Mouse (Mus musculus): ENCODE measurements around the gene Napa.
A peak's percentile ranks its signal among the peaks of the same experiment; 100 is the strongest.

Gene Napa

DNA sequence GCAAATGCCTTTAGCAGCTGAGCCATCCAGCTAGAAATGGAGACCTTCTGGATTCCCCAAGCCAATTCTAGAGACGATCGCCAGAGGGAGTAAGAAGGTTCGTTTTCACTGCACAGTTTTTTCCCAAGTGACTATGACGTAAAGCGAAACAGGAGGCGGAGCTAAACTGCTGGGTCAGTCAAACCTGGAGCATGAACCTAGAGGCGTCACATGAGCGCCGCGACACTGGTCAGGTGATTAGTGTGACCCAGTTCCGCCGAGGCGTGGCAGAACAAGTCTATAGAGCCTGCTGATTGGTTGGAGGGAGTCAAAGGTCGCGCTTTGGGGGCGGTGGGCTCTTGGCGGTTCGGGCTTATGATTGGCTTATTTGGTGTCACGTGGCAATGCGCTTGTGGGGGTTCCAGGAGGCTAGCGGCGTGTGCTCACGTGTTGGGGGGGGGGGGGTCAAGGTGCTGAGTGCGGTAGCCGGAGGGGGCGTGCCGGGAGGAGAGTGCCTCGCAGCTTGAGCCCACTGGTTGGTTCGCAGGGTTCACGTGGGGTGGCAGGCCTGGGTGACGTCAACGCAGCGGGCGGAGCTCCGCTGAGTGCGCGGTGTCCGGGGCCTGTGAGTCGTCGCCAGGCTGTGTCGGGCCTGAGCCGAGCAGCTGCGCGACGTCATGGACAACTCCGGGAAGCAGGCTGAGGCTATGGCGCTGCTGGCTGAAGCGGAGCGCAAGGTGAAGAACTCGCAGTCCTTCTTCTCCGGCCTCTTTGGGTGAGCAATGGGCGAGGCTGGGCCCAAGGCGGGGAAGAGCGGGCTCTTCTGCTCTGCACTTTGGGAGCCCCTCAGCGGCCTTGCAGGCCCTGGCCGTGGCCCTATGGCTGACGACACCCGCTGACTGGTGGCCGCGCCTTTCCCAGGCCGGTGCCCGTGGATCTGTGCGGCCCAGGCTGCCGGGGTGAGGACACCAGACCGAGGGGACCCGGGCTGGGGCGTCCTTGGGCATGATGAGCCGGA is at the start of gene Napa:
Gene Napa, plus strand, starts transcription at position 438 of the 997 bp plus-strand sequence.
- DNase-seq (ENCODE audit: inconsistent age in 2 of 2, low spot score in 1 of 2) = peak; percentile 99

DNA sequence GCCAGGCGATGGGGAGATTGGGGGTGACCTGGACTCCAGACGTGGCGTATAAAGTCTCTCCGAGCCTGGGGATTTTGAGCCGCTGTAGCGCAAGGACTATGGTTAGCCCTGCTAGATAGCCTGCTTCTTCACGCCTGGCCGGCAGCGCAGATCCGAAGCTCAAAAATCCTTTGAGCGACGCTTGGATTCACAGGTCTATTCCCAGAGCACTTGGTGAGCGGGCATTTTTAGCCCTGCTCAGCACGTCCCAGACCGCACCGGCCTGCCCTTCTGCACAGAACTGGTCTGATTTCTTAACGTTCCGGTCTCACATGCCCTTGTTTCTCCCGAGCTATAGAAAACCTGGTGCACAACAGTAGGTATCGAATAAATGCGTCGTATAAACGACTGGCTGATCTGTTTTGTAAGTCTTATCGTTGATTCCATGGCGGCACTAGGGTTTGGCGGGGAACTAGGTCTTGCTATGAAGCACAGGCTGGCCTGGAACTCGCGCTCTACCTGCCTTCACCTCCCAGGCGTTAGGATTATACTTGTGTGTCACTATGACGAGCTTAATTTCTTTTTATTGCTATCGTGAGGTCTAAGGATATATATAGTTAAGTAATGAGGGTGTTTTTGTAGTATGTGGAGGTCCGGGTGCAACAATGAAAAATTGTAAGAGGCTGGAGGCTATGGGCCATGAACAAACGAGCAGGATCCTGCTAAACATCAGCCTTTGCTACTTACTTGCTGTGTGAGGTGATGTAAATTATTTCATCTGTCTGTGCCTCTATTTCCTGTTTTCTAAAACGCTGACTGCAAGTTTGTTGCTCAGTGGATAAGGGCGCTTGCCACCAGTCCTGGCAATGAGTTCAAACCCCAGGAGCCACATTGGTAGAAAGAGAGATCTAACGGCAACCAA is 49.3 kb upstream of the Napa start:
- peak in 1 of 2 experiments; percentile 42 for DNase-seq (ENCODE audit: inconsistent age in 2 of 2, low spot score in 1 of 2)

DNA sequence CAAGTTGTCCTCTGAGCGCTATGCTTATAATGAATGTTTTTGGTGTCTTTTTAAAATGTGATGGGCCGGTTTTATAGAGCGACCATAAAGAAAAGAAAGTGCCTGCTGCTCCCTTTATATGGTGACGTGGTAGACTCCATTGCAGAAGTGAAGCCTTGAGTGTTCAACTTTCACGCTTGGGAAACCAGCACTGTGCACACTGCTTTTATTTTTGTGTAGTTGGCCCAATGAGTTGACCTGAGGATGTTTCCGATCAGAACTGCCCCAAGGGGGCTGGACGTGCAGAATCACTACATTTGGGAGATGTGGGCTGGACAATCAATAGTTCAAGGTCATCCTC is 48.7 kb upstream of the Napa start:
- DNase-seq (ENCODE audit: inconsistent age in 2 of 2, low spot score in 1 of 2) = peak in 1 of 2 experiments; percentile 41

DNA sequence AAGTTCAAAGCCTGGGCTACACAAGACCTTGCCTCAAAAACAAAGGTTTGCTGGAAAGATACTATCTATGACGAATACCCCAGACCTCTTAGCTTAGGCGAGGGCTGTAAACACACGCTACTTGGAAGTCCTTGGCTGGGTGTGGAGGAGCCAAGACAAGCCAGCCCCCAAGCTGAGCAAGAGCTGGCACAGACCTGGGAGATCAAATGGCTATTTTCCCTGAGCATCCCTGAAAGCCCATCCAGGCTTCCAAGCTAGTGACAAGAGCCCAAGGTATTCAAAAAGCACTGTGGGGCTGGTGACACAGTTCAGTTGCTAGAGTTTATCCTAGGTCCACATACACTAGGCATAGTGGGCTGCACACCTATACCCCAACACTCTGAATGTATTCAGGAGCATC is 47.7 kb upstream of the Napa start:
- peak in 1 of 2 experiments; percentile 23 for DNase-seq (ENCODE audit: inconsistent age in 2 of 2, low spot score in 1 of 2)

DNA sequence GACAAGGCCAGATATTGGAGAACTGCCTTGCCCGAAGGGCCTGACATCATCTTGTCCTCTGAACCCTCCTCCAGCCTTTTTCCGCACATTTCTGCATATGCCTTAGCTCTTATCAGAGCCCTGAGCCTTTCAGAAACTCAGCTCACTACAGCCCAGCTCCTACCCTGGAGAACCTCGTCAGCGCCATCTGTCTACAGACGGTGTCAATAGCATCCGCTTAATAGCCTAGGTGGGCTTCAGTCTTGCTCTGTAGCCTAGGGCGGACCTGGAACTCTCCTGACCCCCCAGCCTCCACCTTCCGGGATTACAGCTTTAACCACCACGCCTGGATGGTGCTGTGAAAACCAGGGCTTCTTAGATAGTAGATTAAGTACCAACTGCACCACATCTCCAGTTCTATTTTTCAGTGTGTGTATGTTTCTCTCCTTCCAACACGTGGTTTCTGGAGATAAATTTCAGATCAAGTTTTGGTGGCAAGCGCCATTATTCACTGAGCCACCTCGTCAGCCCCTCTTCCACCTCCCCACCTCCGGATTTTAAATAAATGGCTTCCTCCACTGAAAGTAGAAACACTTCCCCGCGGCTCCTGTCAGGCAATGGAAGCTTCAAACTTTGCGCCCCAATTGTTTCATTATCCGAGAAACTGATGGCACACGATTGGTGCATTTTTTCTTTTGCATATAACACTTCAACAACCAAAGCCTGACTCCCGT is 46.2 kb upstream of the Napa start:
- DNase-seq (ENCODE audit: inconsistent age in 2 of 2, low spot score in 1 of 2) = peak; percentile 74 to 93

DNA sequence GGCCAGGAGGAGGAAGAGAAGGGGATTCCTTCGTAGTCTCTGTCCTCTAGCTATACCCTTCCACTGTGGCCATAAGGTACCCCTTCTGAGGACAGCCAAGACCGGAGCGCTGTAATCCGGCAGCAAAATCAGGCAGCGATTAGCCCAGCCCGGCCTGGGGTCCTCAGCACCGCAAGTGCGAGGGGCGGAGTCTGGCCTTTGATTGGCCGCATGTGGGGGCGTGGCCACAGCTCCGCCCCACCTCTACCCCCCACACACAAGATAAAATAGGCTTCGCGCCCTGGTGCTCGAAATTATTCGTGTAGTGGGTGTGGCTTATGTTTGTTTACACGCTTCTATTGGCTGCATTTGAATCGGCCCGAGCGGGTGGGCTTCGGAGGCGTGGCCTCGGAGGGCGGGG is 45.6 kb upstream of the Napa start:
- peak; percentile 97 to 98 for DNase-seq (ENCODE audit: inconsistent age in 2 of 2, low spot score in 1 of 2)

DNA sequence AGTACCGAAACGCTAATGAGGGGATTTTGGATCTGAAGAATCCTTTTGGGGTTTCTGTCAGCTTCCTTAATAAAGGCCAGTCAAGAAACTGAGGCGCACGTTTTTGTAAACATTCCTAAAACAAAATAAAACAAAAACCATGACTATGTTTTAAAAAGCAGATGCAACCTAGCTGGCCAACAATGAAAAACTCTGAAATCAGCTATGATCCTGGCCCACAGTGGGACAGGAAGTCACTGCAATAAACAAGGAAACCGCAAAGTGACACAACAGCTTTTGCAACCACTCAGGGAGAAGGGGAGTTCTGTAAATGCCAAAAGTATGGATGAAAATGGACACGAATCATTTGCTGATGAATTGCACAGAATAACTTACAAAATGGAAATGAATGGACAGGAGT is 45.2 kb upstream of the Napa start:
- DNase-seq (ENCODE audit: inconsistent age in 2 of 2, low spot score in 1 of 2) = no peak

DNA sequence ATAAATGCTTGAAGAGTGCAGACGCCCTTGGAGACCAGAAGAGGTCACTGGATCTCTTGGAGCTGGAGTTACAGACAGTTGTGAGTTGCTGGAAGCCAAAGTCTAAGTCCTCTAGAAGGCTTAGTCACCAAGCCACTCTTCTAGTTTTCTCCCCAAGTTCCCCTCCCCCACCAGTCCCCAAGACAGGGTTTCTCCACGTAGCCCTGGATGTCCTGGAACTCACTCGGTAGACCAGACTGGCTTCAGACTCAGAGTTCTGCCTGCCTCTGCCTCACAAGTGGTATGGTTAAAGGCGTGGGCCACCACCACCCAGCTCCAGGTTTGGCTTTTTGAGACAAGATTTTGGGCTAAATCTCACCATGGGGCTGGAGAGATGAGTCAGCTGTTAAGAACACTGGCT is 43.3 kb upstream of the Napa start:
- no peak for DNase-seq (ENCODE audit: inconsistent age in 2 of 2, low spot score in 1 of 2)

DNA sequence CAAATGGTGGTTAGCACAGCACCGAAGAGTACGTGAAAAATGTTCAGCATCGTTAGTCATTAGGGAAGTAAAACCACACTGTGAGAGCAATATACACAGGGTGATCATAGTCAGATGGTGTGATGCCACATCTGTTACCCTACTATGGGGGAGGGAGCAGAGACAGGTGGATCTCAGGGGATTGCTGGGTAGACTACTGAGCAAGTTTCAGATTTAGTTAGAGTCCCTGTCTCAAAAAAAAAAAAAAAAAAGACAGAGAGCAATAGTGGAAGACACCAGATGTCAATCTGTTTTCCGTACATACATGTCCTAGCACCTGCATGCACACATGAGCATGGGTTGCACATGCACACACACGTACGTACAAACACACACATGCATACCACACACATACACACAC is 42.6 kb upstream of the Napa start:
- no peak for DNase-seq (ENCODE audit: inconsistent age in 2 of 2, low spot score in 1 of 2)

DNA sequence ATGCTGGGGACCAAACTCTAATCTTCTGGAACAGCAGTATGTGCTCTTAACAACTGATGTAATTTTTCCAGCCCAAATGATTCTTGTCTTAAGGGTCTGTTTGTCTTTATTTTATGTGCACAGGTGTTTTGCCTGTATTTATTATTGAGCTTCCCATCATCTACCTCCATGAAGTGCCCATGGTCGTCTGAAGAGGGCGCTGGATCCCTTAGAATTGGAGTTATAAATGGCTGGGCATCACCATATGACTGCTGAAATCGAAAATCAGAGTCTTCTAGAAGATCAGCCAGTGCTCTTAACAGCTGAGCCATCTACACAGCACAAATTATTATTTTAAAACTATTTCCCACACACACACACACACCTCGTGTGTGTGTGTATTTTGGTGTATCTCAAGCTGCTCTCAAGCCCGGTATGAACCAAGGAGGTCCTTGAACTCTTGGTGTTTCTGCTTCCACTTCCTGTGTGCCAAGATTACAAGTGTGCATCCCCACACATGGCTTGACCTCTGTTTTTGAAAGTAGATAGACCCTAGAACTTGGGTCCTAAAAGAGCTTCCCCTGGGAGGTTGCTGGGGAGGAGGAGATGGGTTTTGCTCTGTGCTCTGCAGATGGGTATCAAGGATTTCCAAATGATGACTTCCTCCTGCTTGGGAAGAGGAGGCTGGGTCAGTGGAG is 41.7 kb upstream of the Napa start:
- peak; percentile 54 to 75 for DNase-seq (ENCODE audit: inconsistent age in 2 of 2, low spot score in 1 of 2)

DNA sequence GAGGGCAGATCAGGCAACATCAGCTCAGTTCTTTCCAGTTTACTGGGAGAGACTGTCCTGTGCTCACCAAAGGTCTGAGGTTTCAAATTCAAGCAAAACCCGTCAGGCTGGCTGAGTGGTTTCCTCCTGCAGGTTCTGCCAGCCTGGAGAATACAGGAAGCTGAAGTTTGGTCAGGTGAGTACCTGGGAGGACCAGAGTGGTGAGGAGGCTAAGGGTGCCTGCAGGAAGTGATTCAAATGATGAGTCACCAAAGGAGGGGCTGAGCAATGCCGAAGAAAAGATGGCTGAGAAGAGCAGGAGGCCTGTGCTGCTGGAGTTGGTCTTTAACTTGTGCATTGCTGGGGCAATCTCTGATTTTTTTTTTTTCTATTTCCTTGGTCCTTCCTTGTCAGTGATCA is 41.1 kb upstream of the Napa start:
- DNase-seq (ENCODE audit: inconsistent age in 2 of 2, low spot score in 1 of 2) = no peak

DNA sequence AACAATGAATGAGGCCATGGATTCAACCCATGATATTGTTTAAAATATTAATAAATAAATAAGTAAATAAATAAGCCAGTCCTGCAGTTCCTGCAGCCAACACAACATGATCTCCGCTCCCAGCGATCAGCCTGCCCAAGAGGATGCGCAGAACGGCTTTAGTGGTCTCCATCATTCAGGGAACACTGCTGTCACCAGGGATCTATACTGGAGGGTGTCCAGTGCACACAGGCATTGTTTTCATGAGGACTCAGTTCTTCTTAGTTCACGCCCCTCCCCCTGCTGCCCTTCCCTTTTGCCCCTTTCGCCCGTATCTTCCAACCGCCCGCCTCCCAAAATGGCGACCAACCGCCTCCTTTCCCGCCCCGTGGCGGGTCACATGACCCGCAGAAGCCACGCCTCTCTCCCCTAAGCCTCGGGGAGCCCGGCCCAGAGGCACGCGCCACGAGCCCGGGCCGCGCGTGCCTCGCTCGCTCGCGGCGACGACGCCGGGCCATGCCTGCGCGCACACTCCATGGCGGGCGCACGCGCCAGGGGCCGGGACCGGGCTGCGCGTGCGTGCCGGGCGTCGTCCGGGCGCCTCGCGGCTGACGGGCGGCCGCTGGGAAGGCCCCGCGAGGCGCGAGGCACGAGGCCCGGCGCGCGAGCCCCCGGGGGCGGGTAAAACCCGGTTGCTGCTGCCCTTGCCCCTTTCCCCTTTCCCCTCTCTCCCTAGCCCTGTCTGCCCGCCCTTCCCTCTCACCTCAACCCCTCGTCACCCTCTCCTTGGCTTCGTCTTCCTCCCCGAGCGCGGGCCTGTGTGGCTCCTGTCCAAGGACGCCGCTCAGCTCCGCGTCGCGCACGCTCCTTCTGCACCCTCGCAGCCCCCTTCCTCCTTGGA is 36.8 kb upstream of the Napa start, which contains the start of gene Zfp541:
Gene Zfp541, plus strand, starts transcription at position 596 of the 880 bp plus-strand sequence.
- no peak for DNase-seq (ENCODE audit: inconsistent age in 2 of 2, low spot score in 1 of 2)

DNA sequence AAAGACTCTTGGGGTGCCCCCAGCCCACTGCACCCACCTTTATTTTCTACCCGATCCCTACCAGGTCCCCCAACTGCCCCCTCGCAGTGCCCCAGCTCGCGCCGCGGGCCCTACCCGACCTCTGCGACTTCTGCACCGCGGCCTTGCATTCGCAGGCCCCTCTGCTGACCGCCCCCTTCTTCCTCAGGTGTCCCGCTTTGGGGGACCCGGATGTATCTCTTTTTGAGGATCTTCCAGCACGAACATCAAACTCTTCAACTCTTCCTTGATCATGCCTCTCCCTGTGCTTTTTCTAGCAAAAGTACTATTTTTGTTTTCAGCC is 36.2 kb upstream of the Napa start:
- DNase-seq (ENCODE audit: inconsistent age in 2 of 2, low spot score in 1 of 2) = no peak

DNA sequence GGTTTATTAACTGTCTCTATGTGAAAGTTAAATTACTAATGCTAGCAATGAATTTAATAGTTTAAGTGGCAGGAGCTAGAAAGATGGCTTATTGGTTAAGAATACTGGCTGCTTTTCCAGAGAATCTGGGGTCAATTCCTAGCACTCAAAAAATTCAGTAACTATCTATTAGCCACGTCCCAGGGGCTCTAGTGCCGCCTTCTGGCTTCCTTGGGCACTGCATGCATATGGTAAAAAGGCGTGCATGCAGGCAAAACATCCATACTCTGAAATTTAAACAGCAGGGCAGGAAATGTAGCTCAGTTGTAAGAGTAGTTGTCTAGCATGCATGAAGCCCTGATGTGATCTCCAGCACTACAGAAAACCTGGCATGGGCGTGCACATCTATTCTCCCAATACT is 34.8 kb upstream of the Napa start:
- no peak for DNase-seq (ENCODE audit: inconsistent age in 2 of 2, low spot score in 1 of 2)

DNA sequence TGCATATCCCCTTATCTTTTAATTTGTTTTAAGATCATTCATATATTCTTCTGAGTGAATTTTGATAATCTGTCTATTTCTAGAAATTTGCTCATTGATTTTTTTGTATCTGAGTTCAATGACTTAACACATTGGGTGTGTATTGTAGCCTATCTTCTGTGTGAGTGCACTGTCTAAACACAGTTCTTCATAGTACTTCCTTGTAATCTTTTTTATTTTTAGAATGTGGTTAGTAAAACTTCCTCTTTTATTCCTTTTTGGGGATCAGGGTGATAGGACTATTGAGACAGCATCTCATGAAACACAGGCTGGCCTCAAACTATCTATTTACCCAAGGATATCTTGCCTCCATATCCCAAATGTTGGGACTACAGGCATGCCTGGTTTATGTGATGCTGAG is 27.4 kb upstream of the Napa start:
- no peak for DNase-seq (ENCODE audit: inconsistent age in 2 of 2, low spot score in 1 of 2)

DNA sequence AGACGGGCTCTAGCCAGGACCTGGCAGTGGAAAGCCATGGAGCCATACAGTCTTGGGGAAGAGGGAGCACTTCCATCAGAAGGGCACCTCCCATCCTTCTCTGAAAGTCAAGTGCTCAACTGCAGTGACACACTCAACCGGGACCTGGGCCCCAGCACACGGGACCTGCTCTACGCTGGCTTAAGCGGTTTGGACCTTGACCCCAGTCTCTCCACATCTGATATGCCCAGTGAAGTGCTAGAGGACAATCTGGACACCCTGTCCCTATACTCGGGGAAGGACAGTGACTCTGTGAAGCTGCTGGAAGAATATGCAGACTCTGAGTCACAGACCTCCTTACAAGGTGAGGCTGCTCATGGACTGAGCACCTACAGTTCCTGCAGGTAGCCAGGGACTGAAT is 26.4 kb upstream of the Napa start:
- DNase-seq (ENCODE audit: inconsistent age in 2 of 2, low spot score in 1 of 2) = peak in 1 of 2 experiments; percentile 36

DNA sequence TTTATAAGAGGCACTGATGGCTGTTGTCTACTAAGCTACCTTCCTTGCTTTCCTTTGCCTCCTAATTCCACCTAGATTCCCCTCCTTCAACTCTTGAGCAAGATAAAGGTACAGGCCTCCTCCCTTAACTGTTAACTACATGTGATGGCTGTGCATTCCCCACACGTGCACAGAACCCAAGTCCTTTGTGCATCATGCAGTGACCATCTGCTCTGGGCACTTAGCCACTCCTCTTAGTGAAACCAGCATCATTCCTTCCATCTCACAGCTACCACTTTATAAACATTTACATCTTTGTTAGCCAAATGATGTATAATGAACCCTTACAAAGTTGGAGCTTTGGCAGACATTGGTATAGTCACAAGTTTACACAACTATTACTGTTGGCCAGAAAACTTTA is 18.3 kb upstream of the Napa start:
- DNase-seq (ENCODE audit: inconsistent age in 2 of 2, low spot score in 1 of 2) = no peak

DNA sequence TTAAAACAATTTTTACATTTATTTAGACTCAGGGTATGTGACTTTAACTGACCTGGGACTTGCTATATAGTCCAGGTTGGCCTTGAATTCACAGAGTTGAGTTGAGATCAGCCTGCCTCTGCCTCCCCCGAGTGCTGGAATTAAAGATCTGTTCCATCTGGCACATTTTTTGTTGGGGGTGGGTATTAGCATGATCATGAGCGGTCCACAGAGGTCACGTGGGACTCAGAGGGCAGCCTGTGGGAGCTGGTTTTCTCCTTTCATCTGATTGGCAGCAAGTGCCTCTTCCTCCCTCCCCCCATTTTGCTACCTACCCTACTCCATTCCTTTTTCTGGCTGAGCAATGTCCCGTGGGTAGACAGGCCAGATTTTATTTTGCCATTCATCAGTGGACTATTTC is 17.7 kb upstream of the Napa start:
- DNase-seq (ENCODE audit: inconsistent age in 2 of 2, low spot score in 1 of 2) = no peak

DNA sequence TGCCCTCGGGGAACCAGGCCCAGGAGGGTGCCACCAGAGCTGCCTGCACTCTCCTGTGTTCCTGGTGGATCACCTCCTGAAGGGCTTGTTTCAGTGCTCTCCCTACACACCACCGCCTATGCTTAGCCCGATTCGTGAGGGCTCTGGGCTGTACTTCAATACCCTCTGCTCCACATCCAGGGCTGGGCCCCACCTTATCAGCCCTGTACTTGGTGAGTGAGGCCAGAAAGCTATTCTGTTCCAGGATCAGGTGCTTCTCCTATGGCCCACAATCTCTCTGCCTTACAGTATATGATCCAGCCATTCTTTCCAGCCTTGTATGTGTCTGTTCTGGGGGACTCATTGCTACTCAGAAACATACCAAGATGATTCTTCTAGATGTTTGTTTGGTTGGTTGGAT is 14.9 kb upstream of the Napa start:
- DNase-seq (ENCODE audit: inconsistent age in 2 of 2, low spot score in 1 of 2) = no peak

DNA sequence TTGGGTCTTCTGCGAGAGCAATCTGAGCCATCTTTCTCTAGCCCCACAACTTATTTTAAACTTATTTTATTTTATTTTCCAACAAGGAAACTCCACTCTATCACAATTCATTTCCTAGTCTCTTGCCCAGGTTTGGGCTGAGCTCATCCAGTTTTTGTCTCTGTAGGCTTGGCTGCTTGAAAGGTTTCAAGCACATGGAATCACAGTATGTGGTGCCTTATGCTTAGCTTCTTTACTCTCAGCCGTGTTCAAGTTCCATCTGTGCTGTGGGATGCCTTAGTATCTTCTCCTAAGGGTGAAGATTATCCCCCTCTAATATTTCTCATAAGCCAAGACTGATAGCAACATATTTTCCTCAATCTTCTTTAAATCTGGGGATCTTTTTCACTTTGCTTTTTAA is 10.7 kb upstream of the Napa start:
- no peak for DNase-seq (ENCODE audit: inconsistent age in 2 of 2, low spot score in 1 of 2)

Measured in adrenal gland, adult (tissue).